Mouse (Mus musculus): ENCODE data around the gene Dthd1. TPM values are rescaled to one million over a fixed set of nuclear protein-coding genes. Genes with fewer than 3 reads are reported as not detected.

The Dthd1 gene
- polyA plus RNA-seq, 1 experiment from 2014 or later: not detected

DNA sequence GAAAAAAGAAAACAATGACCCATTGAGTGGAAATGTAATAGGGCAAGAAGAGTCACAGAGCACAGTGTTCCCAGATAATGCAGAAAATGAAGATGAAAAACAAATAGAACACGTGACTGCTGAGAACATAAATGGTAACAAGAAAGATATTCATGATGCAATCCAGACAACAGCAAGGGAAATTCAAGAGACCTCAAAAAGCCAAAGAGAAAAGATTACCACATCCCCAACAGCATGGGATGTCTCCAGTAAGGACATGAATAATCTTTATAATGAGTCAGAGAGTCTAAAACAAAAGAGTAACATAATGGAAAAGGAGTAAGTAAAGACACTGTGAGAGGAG, 420 bp downstream of the Dthd1 start:
- H3K27ac ChIP-seq (replicated peaks): no peak overlapping the region
- H3K36me3 ChIP-seq (replicated peaks): no peaks in the 10 kb centered on the region
- H3K4me3 ChIP-seq (replicated peaks): no peak overlapping the region
- WGBS (ENCODE audit: insufficient replicate concordance): 44% methylated on average over 1 of the region's 1 CpGs
- no peak overlapping the region for H3K4me2 ChIP-seq
- H3K4me1 ChIP-seq (replicated peaks): no peaks in the 10 kb centered on the region
- ATAC-seq (ENCODE audit: insufficient read depth): no peak
- H3K27me3 ChIP-seq: no peaks in the 10 kb centered on the region
- H3K9ac ChIP-seq: no peak overlapping the region
- no peaks in the 10 kb centered on the region for H3K9me3 ChIP-seq (replicated peaks)

DNA sequence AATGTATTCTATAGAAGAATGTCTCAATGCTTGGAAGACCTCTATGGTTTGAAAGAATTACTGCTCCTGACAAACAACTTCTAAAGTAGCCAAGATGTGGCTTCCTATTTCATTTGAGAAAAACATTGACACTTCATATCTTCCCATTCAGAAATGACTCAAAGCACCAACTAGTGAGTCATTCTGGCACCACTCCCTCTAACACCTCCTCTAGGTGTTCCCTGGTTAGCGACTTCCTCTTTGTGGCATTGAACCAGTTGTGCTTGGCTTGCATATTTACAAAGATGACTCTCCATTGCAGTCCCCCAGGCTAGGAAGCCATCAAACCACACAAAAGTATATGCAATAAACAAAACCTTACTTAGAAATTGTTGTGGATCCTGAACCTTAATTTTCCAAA, 2.1 kb downstream of the Dthd1 start:
- no peak for ATAC-seq (ENCODE audit: insufficient read depth)
- Histone ChIP-seq H3K36me3 (replicated peaks) (no peaks in the 10 kb centered on the region), H3K4me3 (replicated peaks) (no peak overlapping the region), H3K27ac (replicated peaks) (no peak overlapping the region), H3K4me2 (no peak overlapping the region), H3K9me3 (replicated peaks) (no peaks in the 10 kb centered on the region), H3K9ac (no peak overlapping the region), H3K4me1 (replicated peaks) (no peaks in the 10 kb centered on the region), H3K27me3 (no peaks in the 10 kb centered on the region)
- 36% methylated on average over 1 of the region's 1 CpGs for WGBS (ENCODE audit: insufficient replicate concordance)

DNA sequence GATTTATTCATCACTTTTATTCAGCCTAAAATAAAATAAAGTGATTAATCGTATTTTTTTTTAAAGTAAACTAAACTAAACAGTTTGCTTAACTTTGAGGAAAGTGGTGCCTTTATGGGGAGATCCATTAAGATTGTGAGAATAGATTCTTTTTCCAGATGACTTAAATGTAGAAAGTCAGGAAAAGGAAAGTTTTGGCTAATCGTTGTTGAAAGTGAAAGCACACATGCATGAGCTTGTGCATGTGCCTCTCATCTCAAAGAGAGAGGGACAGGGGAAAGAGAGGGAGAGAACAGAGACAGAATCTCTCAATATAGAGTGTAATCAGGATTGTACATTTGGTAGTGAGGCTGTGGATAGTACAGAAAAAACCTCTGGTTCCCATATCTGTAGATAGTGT, 5.9 kb downstream of the Dthd1 start:
- WGBS (ENCODE audit: insufficient replicate concordance): 54% methylated on average over 2 of the region's 2 CpGs
- H3K27me3 ChIP-seq: no peaks in the 10 kb centered on the region
- H3K4me1 ChIP-seq (replicated peaks): no peaks in the 10 kb centered on the region
- H3K4me2 ChIP-seq: no peak overlapping the region
- no peak overlapping the region for H3K27ac ChIP-seq (replicated peaks)
- no peak for ATAC-seq (ENCODE audit: insufficient read depth)
- H3K9ac ChIP-seq: no peak overlapping the region
- no peaks in the 10 kb centered on the region for H3K36me3 ChIP-seq (replicated peaks)
- H3K4me3 ChIP-seq (replicated peaks): no peak overlapping the region
- no peaks in the 10 kb centered on the region for H3K9me3 ChIP-seq (replicated peaks)

DNA sequence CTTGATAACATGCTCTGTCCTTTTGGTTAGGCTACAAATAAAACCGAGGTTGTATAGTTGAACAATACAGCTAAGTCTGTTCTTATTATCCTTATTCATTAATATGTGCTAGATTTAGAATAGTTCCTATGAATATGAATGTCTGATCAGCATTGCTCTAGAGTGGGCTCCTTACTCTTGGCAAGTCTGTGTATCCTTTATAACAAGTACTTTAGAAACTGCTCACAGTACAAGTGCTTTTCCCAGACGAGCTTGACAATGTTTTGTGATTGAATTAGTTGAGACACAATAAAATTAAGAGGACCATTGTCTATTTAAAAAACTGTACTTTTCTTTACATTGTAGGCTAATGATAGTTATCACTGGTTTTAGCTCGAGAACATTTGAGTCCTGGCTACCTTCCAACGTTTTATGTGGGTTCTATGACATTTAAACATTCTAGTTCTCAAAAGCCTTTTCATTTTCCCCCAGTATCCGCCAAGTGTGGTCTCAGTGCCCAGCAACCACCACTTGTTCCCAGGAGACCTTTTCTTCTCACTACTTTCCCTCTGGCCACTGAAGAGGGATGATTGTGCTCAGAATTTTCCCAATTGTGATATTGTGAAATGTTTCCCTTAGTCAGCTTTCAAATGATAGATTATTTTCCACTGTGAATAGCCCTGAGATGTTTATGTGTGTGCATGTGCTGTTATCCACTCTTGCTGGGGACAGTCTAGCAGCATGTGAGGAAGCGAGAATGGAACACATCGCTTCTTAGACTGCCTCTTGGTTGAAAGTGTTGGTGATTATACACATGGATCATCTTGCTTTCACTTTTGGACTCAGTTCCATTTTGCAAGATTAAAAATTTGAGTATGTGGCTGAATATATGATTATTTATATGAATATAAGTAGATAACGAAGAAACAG, 7.0 kb downstream of the Dthd1 start:
- no peaks in the 10 kb centered on the region for H3K4me1 ChIP-seq (replicated peaks)
- no peak for ATAC-seq (ENCODE audit: insufficient read depth)
- no peaks in the 10 kb centered on the region for H3K36me3 ChIP-seq (replicated peaks)
- H3K27me3 ChIP-seq: no peaks in the 10 kb centered on the region
- WGBS (ENCODE audit: insufficient replicate concordance): 49% methylated on average over 8 of the region's 8 CpGs
- no peaks in the 10 kb centered on the region for H3K9me3 ChIP-seq (replicated peaks)
- no peak overlapping the region for H3K4me3 ChIP-seq (replicated peaks)
- no peak overlapping the region for H3K9ac ChIP-seq
- no peak overlapping the region for H3K4me2 ChIP-seq
- H3K27ac ChIP-seq (replicated peaks): no peak overlapping the region

DNA sequence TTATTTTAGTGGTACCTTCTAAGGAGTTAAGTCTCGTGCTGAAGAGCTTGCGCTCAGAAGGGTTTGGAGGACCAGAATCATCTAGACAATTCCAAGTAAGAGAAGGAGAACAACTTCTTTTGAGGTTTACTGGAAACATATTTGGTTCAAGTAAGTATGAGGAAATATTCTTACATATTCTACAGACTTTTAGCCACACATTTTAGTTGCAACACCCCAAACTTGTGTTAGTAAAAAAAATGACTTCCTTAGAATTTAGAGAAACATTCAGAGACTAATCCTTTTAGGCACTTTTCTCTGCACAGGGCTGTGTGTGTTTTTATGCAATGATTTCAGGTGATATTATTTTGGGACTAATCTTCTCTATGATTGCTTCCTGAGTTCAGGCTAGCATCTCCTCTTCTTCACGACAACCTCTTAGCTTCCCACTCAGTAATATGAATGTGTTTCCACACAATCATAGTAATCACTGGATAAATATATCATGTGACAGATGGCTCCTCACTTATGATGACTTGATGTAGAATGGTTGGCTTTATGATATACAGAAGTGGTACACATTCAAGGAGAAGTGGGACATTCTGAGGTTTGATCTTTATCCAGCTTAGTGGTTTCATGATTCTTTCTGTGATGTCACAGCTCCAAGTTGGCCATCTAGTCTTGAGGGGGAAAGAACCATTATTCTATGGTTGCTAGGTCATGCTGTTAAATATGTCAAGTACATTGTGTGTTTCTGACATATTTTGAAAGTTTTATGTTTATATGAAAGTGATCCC, 29.5 kb downstream of the Dthd1 start:
- Histone ChIP-seq H3K9ac (no peak overlapping the region), H3K36me3 (replicated peaks) (no peaks in the 10 kb centered on the region), H3K27me3 (no peaks in the 10 kb centered on the region), H3K9me3 (replicated peaks) (no peaks in the 10 kb centered on the region), H3K4me2 (no peak overlapping the region), H3K27ac (replicated peaks) (no peak overlapping the region), H3K4me1 (replicated peaks) (no peaks in the 10 kb centered on the region), H3K4me3 (replicated peaks) (no peak overlapping the region)
- no peak for ATAC-seq (ENCODE audit: insufficient read depth)
- WGBS (ENCODE audit: insufficient replicate concordance): 70% methylated on average over 3 of the region's 3 CpGs

DNA sequence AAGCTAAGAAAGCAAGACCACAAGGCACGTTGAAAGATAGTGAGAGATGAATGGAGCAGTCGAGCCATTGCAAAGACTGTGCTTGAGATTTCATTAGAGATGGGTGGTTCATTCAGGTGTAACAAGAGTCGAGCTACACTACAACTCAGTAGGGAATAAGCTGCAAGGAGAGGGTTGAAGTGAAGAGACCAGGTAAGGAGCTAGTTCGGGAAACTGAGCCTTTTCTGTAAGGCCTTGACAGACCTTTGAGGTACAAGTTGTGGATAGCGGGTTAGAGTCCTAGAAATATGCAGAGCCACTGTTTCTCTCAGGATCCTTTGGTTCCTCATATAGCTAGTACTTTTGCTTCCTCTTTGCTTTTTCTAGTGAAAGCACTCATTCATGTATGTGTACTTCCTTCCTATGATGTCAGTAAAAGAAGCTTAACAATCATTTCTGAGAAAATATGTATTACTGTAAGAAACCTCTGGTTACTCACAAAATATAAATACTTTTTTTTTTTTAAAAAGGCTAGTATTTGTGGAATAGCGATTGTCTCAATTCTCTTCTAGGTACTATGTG, 33.0 kb downstream of the Dthd1 start:
- Histone ChIP-seq H3K4me1 (replicated peaks) (no peaks in the 10 kb centered on the region), H3K36me3 (replicated peaks) (no peaks in the 10 kb centered on the region), H3K4me2 (no peak overlapping the region), H3K9me3 (replicated peaks) (no peaks in the 10 kb centered on the region), H3K27ac (replicated peaks) (no peak overlapping the region), H3K27me3 (no peaks in the 10 kb centered on the region), H3K4me3 (replicated peaks) (no peak overlapping the region), H3K9ac (no peak overlapping the region)
- WGBS (ENCODE audit: insufficient replicate concordance): 49% methylated on average over 6 of the region's 6 CpGs
- ATAC-seq (ENCODE audit: insufficient read depth): no peak

DNA sequence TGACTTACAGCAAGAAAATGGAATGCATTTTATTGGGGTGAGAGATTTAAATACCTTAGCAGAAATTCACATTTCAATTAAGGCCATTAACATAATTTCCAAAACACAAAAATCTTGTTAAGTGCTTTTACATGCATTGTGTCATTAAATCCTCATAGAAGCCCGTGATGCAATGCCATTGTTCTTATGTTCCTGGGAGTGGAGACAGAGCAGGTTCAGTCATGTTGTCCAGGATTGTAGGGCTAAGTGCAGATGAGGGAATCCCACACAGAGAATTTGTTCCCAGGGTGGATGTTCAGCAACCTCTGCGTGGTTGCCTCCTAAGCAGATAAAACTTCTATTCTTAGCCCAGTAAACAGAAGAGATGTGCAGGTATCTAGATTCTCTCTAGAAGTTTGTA, 37.7 kb downstream of the Dthd1 start:
- ATAC-seq (ENCODE audit: insufficient read depth): no peak
- 49% methylated on average over 2 of the region's 2 CpGs for WGBS (ENCODE audit: insufficient replicate concordance)
- H3K4me2 ChIP-seq: no peak overlapping the region
- H3K36me3 ChIP-seq (replicated peaks): no peaks in the 10 kb centered on the region
- H3K9ac ChIP-seq: no peak overlapping the region
- no peak overlapping the region for H3K4me3 ChIP-seq (replicated peaks)
- no peaks in the 10 kb centered on the region for H3K27me3 ChIP-seq
- H3K9me3 ChIP-seq (replicated peaks): no peaks in the 10 kb centered on the region
- no peaks in the 10 kb centered on the region for H3K4me1 ChIP-seq (replicated peaks)
- no peak overlapping the region for H3K27ac ChIP-seq (replicated peaks)

DNA sequence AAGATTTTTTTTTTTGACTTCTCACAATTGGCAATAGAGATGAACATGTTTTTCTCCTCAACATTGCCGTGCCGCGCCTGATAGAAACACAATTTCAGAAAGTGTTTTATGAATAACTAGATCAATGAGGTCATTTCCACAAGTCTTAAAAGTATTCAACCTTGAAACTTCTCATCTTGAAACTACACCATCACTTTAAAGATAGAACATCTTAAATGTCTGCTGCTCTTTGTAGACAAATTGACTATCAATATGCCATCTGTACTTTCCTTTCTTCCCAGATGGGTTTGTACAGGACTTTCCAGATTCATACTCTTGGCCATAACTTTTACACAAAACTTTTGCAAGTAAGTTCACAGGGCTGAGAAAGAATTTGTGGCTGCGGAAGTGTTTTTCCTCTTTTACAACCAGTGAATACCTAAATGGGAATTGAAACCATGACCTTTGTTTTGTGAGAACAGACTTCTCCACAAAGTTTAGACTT, 40.8 kb downstream of the Dthd1 start:
- Histone ChIP-seq H3K27ac (replicated peaks) (no peak overlapping the region), H3K36me3 (replicated peaks) (no peaks in the 10 kb centered on the region), H3K4me3 (replicated peaks) (no peak overlapping the region), H3K4me2 (no peak overlapping the region), H3K4me1 (replicated peaks) (no peaks in the 10 kb centered on the region), H3K27me3 (no peaks in the 10 kb centered on the region), H3K9ac (no peak overlapping the region), H3K9me3 (replicated peaks) (no peaks in the 10 kb centered on the region)
- ATAC-seq (ENCODE audit: insufficient read depth): no peak
- 77% methylated on average over 4 of the region's 4 CpGs for WGBS (ENCODE audit: insufficient replicate concordance)

DNA sequence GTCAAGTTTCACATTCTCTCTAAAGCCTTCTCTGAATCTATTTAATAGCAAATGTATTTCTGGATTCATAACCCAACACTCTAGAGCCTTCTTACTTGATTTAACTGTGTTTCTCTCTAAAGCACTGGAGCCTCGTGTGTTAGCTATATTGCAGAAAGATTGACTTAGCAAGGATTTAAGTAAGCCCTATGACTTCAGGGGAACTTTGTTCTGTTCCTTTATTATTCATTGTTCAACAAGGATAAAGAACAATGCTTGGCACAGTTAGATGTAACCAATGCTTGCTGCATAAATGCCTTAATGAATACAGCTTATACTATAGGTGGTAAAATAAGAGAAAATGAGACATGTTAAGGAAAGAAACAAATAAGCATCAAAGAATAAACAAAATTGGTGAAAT, 43.9 kb downstream of the Dthd1 start:
- Histone ChIP-seq H3K27me3 (no peaks in the 10 kb centered on the region), H3K4me3 (replicated peaks) (no peak overlapping the region), H3K9ac (no peak overlapping the region), H3K4me2 (no peak overlapping the region), H3K4me1 (replicated peaks) (no peaks in the 10 kb centered on the region), H3K9me3 (replicated peaks) (no peaks in the 10 kb centered on the region), H3K36me3 (replicated peaks) (no peaks in the 10 kb centered on the region), H3K27ac (replicated peaks) (no peak overlapping the region)
- WGBS (ENCODE audit: insufficient replicate concordance): 54% methylated on average over 1 of the region's 1 CpGs
- ATAC-seq (ENCODE audit: insufficient read depth): no peak

DNA sequence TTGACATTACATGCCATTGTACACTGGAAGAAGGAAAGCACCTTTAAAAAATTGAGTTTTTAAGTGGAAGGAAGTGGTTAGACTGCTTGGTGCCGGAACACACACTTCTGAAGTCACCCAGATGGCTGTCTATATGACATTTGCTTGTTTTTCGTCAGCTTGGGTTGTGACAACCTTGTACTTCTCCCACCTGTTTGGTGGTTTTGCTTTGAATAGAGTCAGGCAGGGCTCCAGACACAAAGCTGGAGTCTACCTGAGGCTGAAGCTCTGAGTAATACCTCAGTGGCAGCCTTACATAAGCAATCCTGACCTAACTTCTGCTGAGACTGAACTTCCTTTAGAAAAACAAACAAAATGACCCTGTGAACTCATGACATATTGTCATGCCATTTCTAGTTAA, 44.7 kb downstream of the Dthd1 start:
- Histone ChIP-seq H3K36me3 (replicated peaks) (no peaks in the 10 kb centered on the region), H3K9ac (no peak overlapping the region), H3K4me1 (replicated peaks) (no peaks in the 10 kb centered on the region), H3K9me3 (replicated peaks) (no peaks in the 10 kb centered on the region), H3K27ac (replicated peaks) (no peak overlapping the region), H3K27me3 (no peaks in the 10 kb centered on the region), H3K4me2 (no peak overlapping the region), H3K4me3 (replicated peaks) (no peak overlapping the region)
- no peak for ATAC-seq (ENCODE audit: insufficient read depth)
- WGBS (ENCODE audit: insufficient replicate concordance): 29% methylated on average over 2 of the region's 2 CpGs

DNA sequence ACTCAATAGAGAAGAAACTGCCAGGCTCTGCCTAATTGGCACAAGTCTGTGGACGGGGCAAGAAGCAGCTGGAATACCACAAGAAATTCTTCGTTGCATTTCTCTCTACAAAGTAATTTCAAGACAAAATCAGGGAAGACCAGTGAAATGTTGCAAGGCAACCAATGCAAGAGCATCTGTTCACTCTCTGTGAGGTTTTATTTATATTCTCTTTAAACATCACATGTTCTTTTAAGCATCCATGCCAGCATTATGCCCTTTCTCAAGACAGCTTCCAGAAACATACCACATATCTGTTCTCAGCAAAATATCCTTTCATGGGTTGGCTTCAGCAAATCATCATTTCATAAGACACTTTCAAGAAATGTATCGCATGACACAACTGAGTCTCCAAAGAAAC, 50.7 kb downstream of the Dthd1 start:
- 55% methylated on average over 3 of the region's 3 CpGs for WGBS (ENCODE audit: insufficient replicate concordance)
- H3K4me1 ChIP-seq (replicated peaks): no peaks in the 10 kb centered on the region
- no peaks in the 10 kb centered on the region for H3K27me3 ChIP-seq
- H3K4me2 ChIP-seq: no peak overlapping the region
- ATAC-seq (ENCODE audit: insufficient read depth): no peak
- H3K9ac ChIP-seq: no peak overlapping the region
- H3K36me3 ChIP-seq (replicated peaks): no peaks in the 10 kb centered on the region
- H3K9me3 ChIP-seq (replicated peaks): no peaks in the 10 kb centered on the region
- no peak overlapping the region for H3K27ac ChIP-seq (replicated peaks)
- H3K4me3 ChIP-seq (replicated peaks): no peak overlapping the region

Data from liver, embryonic 15.5 days (tissue).